Mouse (Mus musculus) intestine, embryonic 14.5 days (tissue): ENCODE measurements around the gene Defb33. TPM values are rescaled to one million over a fixed set of nuclear protein-coding genes. Genes with fewer than 3 reads are reported as not detected.

Experiments used
- ATAC-seq: fragments of 200-750 bp; cut with Nextera tagmentation; replicated peaks from 2 replicates; pipeline ENCODE4 v1.8.0; 2017; ENCODE audit warnings: low read depth, moderate number of reproducible peaks, moderate TSS enrichment, moderate library complexity; ENCODE audit not compliant: low FRiP score, low TSS enrichment
- DNase-seq: peaks from one replicate; pipeline ENCODE4 v3.0.0-alpha.2; 2018; ENCODE audit warnings: low spot score
- H3K27ac ChIP-seq: fragments of 300-500 bp; sonication (generic); 2 replicates; pipeline ENCODE4 v1.5.1; 2014; ENCODE audit warnings: low read depth, mild to moderate bottlenecking, control low read depth
- H3K27me3 ChIP-seq: fragments of 300-500 bp; sonication (generic); replicated peaks from 2 replicates; pipeline ENCODE4 v1.6.1; 2014; ENCODE audit warnings: low read length, control low read depth; ENCODE audit not compliant: control insufficient read depth, insufficient read depth
- H3K36me3 ChIP-seq: fragments of 300-500 bp; sonication (generic); 2 replicates; pipeline ENCODE4 v1.6.1; 2014; ENCODE audit warnings: low read length, control low read depth; ENCODE audit not compliant: control insufficient read depth, insufficient read depth
- H3K4me1 ChIP-seq: fragments of 300-500 bp; sonication (generic); replicated peaks from 2 replicates; pipeline ENCODE4 v1.6.1; 2014; ENCODE audit warnings: low read length, control low read depth, mixed read lengths; ENCODE audit not compliant: control insufficient read depth, insufficient read depth
- H3K4me2 ChIP-seq: fragments of 300-500 bp; sonication (generic); 2 replicates; pipeline ENCODE4 v1.6.1; 2014; ENCODE audit warnings: low read length
- H3K4me3 ChIP-seq: fragments of 300-500 bp; sonication (generic); 2 replicates; pipeline ENCODE4 v1.5.1; 2014; ENCODE audit warnings: low read depth, low read length, control low read depth, mixed read lengths
- H3K9ac ChIP-seq: fragments of 300-500 bp; sonication (generic); 2 replicates; pipeline ENCODE4 v1.6.1; 2014; ENCODE audit warnings: mild to moderate bottlenecking, low read length
- H3K9me3 ChIP-seq: fragments of 300-500 bp; sonication (generic); 2 replicates; pipeline ENCODE4 v1.6.1; 2016; ENCODE audit warnings: low read length, control low read depth; ENCODE audit not compliant: control insufficient read depth
- WGBS: fragments of 180-500 bp; shearing (Covaris S2); extraction: QIAGEN DNeasy Blood & Tissue Kit; methylation state at CpG from one replicate; pipeline ENCODE4 v1.1.7; 2014; 5-methylcytosine and 5-hydroxymethylcytosine counted together
- polyA plus RNA-seq: library from polyadenylated mRNA; unstranded; fragments of >200 nt; fragmentation: Nextera tagmentation; extraction: Ambion mirVana; gene quantifications from 2 replicates; pipeline ENCODE4 v1.2.1, GENCODE M21; 2014

Defb33 gene
- not detected in 2 replicates for polyA plus RNA-seq

DNA sequence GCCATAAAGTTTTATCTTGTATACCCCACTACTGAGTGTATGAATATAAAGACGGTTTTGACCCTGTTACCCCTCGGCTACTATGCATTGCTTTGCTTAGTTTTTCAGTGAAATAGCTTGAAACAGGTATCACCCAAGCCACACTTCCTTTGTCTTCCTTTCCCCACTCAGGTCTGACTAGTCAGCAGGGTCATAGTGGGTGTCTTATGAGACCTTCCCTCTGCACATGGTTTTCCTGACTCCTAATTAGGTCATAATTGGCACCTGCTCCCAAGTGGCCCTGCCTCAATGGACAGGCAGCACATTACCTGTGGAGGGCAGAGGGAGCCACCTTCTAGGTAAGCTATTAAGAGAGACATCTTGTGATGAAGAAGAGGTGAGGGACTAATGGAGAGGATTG lies at the start of gene Defb33:
Gene Defb33 (plus strand): TSS at position 301 of the 400 bp plus-strand sequence.
- H3K9ac ChIP-seq = no peak within 1 kb of the TSS
- H3K4me1 ChIP-seq = no peaks in the 10 kb centered on the region
- no peaks in the 10 kb centered on the region for H3K27me3 ChIP-seq
- H3K4me3 ChIP-seq = no peak within 1 kb of the TSS
- ATAC-seq = no peak
- H3K36me3 ChIP-seq = no peaks in the 10 kb centered on the region
- no peak for DNase-seq
- 88% methylated on average over 2 of the region's 2 CpGs for WGBS
- no peak within 1 kb of the TSS for H3K27ac ChIP-seq
- H3K9me3 ChIP-seq = no peaks in the 10 kb centered on the region
- no peak within 1 kb of the TSS for H3K4me2 ChIP-seq

DNA sequence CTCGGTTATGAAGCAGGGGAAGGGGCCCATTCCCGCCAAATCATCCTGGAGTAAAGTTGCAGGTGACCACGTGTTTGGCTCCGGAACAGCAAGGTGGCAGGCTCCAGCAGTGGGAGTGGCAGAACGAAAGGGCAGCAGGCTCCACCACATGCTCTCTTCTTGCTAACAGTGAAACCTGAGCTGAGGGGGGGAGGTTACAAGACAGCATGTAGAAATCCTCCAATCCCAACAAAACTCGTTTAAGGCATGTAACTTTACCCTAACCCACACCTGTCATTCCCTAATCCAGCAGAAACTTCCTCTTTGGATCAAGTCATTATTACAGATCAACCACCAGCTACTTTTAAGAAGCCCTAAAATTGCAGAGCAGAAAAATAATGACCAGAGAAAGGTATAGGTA lies 17.9 kb upstream of the Defb33 start:
- Histone ChIP-seq H3K27me3 (no peaks in the 10 kb centered on the region), H3K27ac (no peak overlapping the region), H3K9me3 (no peaks in the 10 kb centered on the region), H3K36me3 (no peaks in the 10 kb centered on the region), H3K4me1 (no peaks in the 10 kb centered on the region), H3K9ac (no peak overlapping the region), H3K4me3 (no peak overlapping the region), H3K4me2 (no peak overlapping the region)
- DNase-seq = no peak
- 36% methylated on average over 6 of the region's 6 CpGs for WGBS
- no peak for ATAC-seq

DNA sequence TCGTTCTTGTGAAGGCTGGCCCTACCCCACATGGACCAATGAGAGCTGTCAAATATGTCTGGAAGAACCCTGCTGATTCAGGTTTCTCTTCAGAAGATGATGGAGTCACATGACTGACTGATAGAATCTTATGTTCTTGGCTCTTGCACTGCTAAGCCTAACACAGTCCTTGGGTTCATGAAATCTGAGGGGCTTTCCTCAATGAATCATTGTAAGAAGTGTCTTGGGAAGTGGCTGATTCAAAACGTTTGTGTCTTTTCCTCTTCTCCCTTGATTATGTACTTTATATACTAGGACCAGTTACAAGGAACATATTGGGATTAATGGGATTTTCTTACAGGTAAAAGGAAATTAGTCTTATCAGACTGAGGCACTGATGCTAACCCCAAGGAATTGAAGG lies 10.1 kb downstream of the Defb33 start, which contains the start of gene Gm15056:
Gene Gm15056 (minus strand): TSS at position 101 of the 400 bp plus-strand sequence.
- Histone ChIP-seq H3K27me3 (no peaks in the 10 kb centered on the region), H3K9ac (no peak within 1 kb of the TSS), H3K27ac (no peak within 1 kb of the TSS), H3K36me3 (no peaks in the 10 kb centered on the region), H3K4me2 (no peak within 1 kb of the TSS), H3K4me1 (no peaks in the 10 kb centered on the region), H3K4me3 (no peak within 1 kb of the TSS), H3K9me3 (no peaks in the 10 kb centered on the region)
- ATAC-seq (no peak), DNase-seq (no peak)
- WGBS = 55% methylated on average over 2 of the region's 2 CpGs

- WGBS = 98% methylated on average over 2 of the region's 2 CpGs
- no peak for ATAC-seq
- no peak overlapping the region for H3K4me3 ChIP-seq
- no peaks in the 10 kb centered on the region for H3K36me3 ChIP-seq
- no peaks in the 10 kb centered on the region for H3K9me3 ChIP-seq
- H3K9ac ChIP-seq = no peak overlapping the region
- H3K27me3 ChIP-seq = no peaks in the 10 kb centered on the region
- H3K4me1 ChIP-seq = no peaks in the 10 kb centered on the region
- DNase-seq = no peak
- no peak overlapping the region for H3K27ac ChIP-seq
- no peak overlapping the region for H3K4me2 ChIP-seq
Observed at GRCm38 (mm10) chr8:20907119-20907518, 14.7 kb downstream of the Defb33 start.

DNA sequence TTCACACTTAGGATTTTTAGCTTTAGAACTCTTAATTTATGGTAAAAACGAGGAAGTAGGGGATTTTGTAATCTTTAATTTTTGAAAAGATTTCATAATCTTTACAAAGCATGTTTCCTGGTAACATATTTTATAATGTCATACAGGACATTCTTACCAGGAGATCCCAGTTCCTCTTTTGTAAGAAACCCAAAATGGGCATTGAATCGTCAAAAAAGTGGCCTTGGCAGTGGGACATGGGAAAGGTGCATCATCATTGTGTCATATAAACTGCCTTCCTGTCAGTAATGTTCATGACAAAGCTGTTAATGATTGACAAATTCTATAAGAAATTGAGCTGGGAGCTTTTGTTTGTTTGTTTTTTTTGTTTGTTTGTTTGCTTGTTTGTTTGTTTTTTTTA lies 15.8 kb downstream of the Defb33 start:
- H3K9ac ChIP-seq = no peak overlapping the region
- H3K27ac ChIP-seq = no peak overlapping the region
- no peaks in the 10 kb centered on the region for H3K9me3 ChIP-seq
- DNase-seq (no peak), ATAC-seq (no peak)
- H3K4me2 ChIP-seq = no peak overlapping the region
- H3K4me1 ChIP-seq = no peaks in the 10 kb centered on the region
- no peaks in the 10 kb centered on the region for H3K27me3 ChIP-seq
- no peaks in the 10 kb centered on the region for H3K36me3 ChIP-seq
- H3K4me3 ChIP-seq = no peak overlapping the region
- 74% methylated on average over 2 of the region's 2 CpGs for WGBS

GRCm38 (mm10) chr8:20912288-20912687 lies 19.8 kb downstream of the Defb33 start:
- 70% methylated on average over 1 of the region's 1 CpGs for WGBS
- H3K36me3 ChIP-seq = no peaks in the 10 kb centered on the region
- no peak for ATAC-seq

GRCm38 (mm10) chr8:20921971-20922370 lies 29.5 kb downstream of the Defb33 start, which contains the start of gene Gm6040:
Gene Gm6040, minus strand, starts transcription at chr8:20922071.
- H3K4me2 ChIP-seq = no peak within 1 kb of the TSS
- ATAC-seq (no peak), DNase-seq (no peak)
- H3K27ac ChIP-seq = no peak within 1 kb of the TSS
- no peaks in the 10 kb centered on the region for H3K9me3 ChIP-seq
- no peaks in the 10 kb centered on the region for H3K27me3 ChIP-seq
- H3K36me3 ChIP-seq = no peaks in the 10 kb centered on the region
- no peak within 1 kb of the TSS for H3K9ac ChIP-seq
- 80% methylated on average over 3 of the region's 3 CpGs for WGBS
- H3K4me1 ChIP-seq = no peaks in the 10 kb centered on the region
- no peak within 1 kb of the TSS for H3K4me3 ChIP-seq

More at GRCm38 (mm10) chr8:20912288-20912687, 19.8 kb downstream of the Defb33 start:
- no peak overlapping the region for H3K4me2 ChIP-seq
- H3K4me3 ChIP-seq = no peak overlapping the region
- H3K9ac ChIP-seq = no peak overlapping the region
- H3K27me3 ChIP-seq = no peaks in the 10 kb centered on the region
- no peak for DNase-seq
- no peaks in the 10 kb centered on the region for H3K4me1 ChIP-seq
- H3K9me3 ChIP-seq = no peaks in the 10 kb centered on the region
- H3K27ac ChIP-seq = no peak overlapping the region

- WGBS = 82% methylated on average over 3 of the region's 3 CpGs
Observed at GRCm38 (mm10) chr8:20944610-20945009, 52.1 kb downstream of the Defb33 start, which contains the start of gene AY761185. Gene AY761185, minus strand, starts transcription at chr8:20944710.

More at GRCm38 (mm10) chr8:20944610-20945009, 52.1 kb downstream of the Defb33 start, which contains the start of gene AY761185:
- Histone ChIP-seq H3K27me3 (no peaks in the 10 kb centered on the region), H3K36me3 (no peaks in the 10 kb centered on the region), H3K4me3 (no peak within 1 kb of the TSS), H3K9ac (no peak within 1 kb of the TSS), H3K27ac (no peak within 1 kb of the TSS), H3K4me2 (no peak within 1 kb of the TSS), H3K4me1 (no peaks in the 10 kb centered on the region), H3K9me3 (no peaks in the 10 kb centered on the region; the same call in 1 of the 2 replicates)
- DNase-seq (no peak), ATAC-seq (no peak)
